Mouse (Mus musculus): ENCODE measurements around the gene 4930503B20Rik.

The 4930503B20Rik gene

GRCm38 (mm10) chr3:146652431-146652830, 1.3 kb upstream of the 4930503B20Rik start:
- DNase-seq (ENCODE audit: low read depth, low spot score) = no peak

GRCm38 (mm10) chr3:146650716-146651115, 401 bp downstream of the 4930503B20Rik start:
- no peak for DNase-seq (ENCODE audit: low read depth, low spot score)

DNA sequence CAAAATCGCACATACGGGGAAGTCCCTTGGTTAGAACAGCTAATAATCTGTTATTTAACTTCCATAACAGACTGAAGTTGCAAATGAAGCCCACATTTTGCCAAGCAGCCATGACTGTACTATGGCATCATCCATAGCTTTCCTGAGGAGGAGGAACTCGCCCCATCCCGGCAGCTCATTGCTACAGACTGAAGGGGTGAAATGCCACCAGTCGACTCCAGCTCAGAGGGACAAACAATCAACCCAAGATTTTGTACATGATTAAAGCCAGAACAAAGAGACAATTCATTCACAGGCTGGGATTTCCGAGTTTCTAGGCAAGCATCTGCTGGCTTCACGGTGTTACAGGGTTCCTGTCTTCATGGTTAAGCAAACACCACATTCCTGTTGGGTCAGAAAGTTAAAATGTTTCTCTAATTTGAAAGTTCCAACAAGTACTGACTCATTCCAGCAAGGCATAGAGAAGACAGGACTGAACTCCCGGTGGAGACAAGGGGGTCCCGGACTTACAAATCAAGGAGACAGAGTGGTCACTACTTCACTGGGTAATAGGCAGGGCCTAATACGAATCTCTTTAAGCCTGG, 1.7 kb downstream of the 4930503B20Rik start:
- no peak for DNase-seq (ENCODE audit: low read depth, low spot score)

- DNase-seq (ENCODE audit: low read depth, low spot score) = peak; percentile 41
These were observed 9.2 kb downstream of the 4930503B20Rik start for GRCm38 (mm10) chr3:146641818-146642427.

DNA sequence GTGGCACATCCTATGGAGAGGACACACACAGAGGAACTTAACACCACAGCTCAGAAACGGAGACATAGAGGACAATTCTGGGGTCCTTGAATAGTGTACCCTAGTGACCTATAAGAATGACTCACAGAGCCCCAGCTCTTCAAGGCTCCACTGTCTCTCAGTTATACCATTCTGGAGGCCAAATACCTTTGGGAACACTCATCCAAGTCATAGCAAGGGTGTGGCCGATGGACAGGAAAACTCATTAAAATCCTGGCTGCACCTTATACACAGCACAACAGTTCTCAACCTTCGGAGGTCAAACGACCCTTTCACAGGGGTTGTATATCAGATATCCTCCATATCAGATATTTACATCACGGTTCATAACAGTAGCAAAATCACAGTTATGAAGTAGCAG, 18.6 kb downstream of the 4930503B20Rik start:
- DNase-seq (ENCODE audit: low read depth, low spot score) = no peak

DNA sequence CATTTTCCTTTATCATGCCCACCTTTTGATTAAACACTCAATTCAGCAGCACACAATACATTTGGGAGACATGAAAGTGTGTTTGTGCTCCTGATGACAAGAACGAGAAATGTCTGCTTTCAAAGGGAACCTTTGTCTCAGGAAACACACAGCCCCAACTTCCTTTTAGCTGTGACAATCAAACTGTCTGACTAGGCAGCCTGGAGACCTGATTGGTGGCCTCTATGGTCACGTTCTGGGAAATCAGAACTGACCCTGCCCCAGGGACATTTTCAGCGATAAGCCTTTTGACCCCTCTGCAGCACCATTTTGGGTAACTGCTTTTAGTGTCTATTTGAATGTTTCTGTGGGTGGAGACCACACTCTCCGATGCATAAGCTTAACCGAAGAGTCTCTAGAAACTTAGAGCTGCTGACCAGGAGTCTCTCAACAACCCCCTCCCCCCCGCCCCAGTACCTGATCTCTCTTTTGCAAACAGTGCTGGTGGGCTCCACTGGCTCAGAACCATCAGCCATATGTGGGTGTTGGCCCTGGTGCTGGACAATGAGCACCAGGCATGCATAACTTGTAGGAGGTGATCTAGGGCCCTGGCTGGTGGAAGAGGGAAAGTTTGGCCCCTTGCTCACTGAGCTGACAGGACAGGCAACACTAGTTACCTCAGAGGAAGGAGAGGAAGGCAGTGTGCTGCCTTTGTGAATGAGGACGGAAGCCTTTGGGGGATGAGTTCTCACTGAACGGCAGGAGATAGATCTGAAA, 22.7 kb downstream of the 4930503B20Rik start:
- no peak for DNase-seq (ENCODE audit: low read depth, low spot score)

- peak; percentile 75 for DNase-seq (ENCODE audit: low read depth, low spot score)
These were observed 25.4 kb downstream of the 4930503B20Rik start for GRCm38 (mm10) chr3:146625766-146626165.

GRCm38 (mm10) chr3:146621966-146622365, 29.2 kb downstream of the 4930503B20Rik start:
- DNase-seq (ENCODE audit: low read depth, low spot score) = peak; percentile 88

DNA sequence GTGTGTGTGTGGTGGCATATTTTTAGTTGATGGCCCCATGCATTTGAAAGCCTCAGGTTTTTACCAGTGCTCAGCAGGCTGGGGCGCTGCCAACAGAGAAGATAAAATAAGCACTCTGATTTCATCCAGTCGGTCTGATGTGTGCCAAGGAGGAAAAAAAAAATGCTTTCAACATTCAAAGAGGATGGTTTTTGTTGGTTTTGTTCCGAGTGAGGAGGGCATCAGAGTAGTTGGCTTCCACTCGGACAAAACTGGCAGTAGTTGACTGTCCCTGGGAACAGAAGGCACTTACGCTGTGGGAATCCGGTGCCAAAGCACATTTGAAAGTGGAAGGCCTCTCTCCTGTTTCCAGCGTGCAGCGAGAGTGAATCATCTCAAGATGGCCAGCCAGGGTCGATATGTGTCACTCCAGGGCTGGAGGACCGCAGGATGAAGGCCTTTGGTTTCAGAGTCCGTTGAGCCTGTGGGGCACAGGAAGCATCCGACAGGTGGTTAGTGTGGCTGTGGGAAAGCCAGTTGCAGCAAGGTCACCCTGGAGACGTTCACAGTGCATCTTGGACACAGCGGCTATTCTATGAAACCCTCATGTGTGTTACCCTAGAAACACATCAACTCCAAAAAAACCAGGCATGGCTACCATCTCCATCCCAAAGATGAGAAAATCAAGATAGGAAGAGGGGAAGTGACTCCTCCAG, 30.4 kb downstream of the 4930503B20Rik start:
- DNase-seq (ENCODE audit: low read depth, low spot score) = peak; percentile 97

DNA sequence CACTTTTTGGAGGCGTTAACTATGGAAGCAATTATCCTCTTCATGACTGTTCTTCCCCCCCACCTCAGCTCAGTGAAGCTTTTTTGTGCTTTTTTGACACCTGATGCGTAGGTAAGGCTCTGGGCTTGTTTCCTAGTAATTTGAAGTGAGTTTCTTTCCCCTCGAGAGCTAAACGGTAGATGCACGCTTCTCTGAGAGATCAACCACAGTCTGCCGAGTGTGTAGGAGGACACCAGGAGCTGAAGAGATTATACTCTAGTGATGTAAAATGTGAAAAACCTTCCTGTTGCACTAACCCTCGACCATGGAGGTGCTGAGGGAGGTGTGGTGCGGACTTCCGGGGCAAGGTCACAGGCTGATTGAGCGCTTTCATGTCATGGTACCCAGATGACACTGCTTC, 31.0 kb downstream of the 4930503B20Rik start:
- peak; percentile 88 for DNase-seq (ENCODE audit: low read depth, low spot score)

- DNase-seq (ENCODE audit: low read depth, low spot score) = no peak
These were observed 32.8 kb downstream of the 4930503B20Rik start for GRCm38 (mm10) chr3:146618357-146618756.

- DNase-seq (ENCODE audit: low read depth, low spot score) = no peak
These were observed 33.2 kb downstream of the 4930503B20Rik start for GRCm38 (mm10) chr3:146617946-146618345.

DNA sequence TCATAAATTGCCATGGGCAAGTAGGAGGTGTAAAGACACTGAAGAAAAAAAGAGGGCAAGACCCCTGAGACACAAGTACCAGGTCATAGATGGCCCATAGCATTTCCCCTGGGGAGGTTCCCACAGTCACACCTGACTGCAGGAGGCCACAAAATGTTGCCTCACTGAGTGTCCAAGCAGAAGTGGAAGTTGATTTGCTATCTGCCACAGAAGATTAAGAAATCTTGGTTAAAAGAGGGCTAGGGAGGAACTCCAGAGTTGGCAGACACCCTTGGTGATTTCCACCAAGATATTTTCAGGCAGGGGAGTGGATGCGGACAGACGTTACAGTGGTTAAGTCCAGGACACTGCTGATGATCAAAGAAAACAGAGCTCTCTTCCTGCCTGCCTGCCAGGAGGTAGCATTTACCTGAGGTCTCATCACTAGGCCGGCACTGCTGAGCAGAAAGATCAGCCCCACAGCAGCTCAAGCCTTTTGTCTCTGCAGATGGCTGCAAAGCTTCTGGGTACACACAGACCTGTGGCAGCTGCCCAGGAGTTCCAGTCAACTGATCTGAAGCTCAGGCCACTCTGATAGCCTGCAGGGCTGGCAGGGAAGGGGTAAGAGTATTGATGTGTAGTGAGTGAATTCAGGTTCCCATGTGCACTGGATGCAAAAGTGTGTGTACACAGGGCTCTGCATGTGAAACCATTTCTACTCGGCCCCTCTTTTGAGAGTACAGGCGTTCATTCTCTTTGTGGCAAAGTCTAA, 34.4 kb downstream of the 4930503B20Rik start:
- DNase-seq (ENCODE audit: low read depth, low spot score) = no peak

- DNase-seq (ENCODE audit: low read depth, low spot score) = no peak
These were observed 35.6 kb downstream of the 4930503B20Rik start, which contains the start of gene Dnase2b for GRCm38 (mm10) chr3:146615496-146615895. Dnase2b (minus strand) TSS chr3:146615596.

- DNase-seq (ENCODE audit: low read depth, low spot score) = no peak
These were observed 39.3 kb downstream of the 4930503B20Rik start for GRCm38 (mm10) chr3:146611821-146612220.

DNA sequence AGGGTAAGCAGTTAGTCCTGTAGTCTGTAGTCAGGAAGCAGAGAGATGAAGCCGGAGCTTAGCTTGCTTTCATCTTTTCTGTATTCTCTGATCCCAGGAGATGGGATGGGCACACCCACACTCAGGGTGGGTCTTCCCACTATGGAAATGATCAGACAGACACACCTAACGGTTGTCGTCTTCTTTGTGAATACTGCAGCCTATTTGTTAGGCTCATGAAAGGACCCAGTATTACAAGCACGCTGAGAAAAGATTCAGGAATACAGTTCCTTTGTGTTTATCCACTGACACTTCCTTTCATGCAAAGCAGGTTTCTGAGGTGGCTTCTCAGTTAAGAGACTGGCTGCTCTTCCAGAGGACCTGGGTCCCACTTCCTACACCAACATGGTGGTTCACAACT, 39.9 kb downstream of the 4930503B20Rik start:
- no peak for DNase-seq (ENCODE audit: low read depth, low spot score)

DNA sequence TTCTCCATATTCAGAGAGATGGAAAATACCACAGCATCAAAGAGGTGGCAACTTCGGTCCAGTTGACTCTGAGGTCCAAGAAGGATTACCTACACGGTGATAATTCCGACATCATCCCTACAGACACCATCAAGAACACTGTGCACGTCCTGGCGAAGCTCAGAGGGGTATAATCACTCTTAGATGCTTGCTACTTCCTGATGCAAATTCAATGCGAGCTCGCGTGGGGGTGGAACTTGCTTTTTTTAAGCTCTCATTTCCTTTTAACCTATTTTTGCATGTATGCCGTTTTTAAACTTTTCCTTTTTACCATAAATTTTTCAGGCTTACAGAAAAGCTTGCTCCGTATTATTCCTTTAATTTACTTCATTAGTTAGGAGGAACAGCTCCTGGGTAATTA, 40.8 kb downstream of the 4930503B20Rik start:
- peak; percentile 81 for DNase-seq (ENCODE audit: low read depth, low spot score)

DNA sequence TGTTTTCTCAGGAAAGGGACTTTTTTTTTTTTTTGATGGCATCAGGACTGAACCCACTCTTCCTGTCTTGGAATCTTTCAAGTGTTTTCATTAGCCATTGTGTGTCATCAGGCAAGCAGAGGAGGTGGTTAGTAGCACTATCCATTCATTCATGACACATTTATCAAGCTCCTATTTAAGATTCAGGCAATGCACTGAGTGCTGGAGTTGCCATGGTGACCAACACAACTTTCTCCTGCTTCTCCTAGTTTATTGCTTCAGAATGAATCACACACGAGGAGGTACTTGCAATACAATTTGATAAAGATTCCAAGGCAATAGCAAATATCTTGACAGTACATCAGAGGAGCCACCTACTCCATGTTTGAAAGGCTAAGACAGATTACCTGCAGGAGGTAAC, 43.7 kb downstream of the 4930503B20Rik start:
- DNase-seq (ENCODE audit: low read depth, low spot score) = peak; percentile 93

GRCm38 (mm10) chr3:146604647-146605046, 46.5 kb downstream of the 4930503B20Rik start:
- no peak for DNase-seq (ENCODE audit: low read depth, low spot score)

DNA sequence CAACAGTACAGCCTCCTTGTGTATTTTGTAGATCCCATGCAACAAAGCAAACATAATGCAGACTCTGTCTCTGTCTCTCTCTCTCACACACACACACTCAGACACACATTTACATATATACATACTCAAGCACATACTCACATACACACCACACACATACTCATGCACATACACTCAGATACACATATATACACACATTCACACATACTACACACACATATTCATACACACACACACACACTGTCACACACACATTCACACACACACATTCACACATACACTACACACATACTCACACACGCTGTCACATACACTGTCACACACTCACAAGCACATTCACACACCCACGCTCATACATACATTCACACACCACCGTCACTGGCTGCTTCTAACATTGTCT, 48.6 kb downstream of the 4930503B20Rik start:
- DNase-seq (ENCODE audit: low read depth, low spot score) = no peak

DNA sequence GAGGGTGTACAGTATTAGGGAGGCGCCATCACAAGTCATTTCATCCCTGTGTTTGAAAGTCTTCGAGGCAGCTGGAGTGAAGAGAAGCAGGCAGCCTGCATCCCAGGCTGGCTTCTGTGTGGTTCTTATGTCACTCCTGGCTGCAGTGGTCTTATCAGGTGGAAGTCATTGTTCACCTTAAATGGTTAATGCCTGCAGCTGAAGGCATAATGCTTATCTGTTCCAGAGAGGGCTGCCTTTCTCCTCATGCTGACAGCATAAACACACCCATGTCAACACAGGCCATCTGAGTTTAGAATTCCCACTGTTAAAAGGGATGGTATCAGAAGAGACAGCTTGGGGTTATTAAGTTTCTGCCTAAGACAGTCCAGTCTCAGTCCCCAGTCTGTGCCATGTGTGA, 49.9 kb downstream of the 4930503B20Rik start:
- DNase-seq (ENCODE audit: low read depth, low spot score) = no peak

Measured in brain, adult 2 months (tissue).